Mouse (Mus musculus): ENCODE results near the gene Itgav.

Gene Itgav

DNA sequence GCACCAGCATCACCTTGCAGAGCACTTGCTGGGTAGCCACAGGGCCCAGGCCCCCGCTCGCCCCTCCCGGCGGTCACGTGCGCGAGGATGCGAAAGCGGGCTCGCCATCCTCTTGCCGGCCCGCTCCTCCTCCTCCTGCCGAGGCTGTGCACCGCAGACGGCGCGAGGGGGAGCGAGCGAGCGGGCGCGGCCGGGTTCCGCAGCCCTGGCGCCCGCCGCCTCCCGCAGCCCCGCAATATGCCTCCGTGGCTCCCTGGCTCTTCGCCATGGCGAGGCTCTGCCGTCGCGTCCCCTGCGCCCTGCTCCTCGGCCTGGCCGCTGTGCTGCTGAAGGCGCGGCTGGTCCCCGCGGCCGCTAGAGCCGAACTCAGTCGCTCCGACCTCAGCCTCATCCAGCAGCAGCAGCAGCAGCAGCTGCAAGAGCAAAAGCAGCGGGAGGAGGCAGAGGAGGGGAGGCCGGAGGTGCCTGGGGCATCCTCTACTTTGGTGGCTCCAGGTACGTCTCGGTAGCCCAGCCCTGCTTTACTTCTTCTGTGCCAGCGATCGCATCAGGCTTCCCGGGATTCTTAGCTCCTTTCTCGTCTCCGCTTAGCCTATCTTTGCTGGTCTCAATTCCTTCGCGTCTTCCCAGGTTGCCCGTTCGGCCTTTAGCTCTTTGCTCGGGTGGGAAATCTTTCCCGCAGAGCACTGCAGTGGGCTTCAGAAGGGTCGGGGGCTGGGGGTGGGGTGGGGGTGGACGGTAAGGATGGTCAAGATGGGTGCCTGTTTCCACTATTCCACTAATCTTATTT lies 88.5 kb downstream of the Itgav start, which contains the start of gene Fam171b:
Gene Fam171b (plus strand): TSS at position 154 of the 790 bp plus-strand sequence.
- DNase-seq (ENCODE audit: extremely low read depth, low read depth, low spot score): no peak

DNA sequence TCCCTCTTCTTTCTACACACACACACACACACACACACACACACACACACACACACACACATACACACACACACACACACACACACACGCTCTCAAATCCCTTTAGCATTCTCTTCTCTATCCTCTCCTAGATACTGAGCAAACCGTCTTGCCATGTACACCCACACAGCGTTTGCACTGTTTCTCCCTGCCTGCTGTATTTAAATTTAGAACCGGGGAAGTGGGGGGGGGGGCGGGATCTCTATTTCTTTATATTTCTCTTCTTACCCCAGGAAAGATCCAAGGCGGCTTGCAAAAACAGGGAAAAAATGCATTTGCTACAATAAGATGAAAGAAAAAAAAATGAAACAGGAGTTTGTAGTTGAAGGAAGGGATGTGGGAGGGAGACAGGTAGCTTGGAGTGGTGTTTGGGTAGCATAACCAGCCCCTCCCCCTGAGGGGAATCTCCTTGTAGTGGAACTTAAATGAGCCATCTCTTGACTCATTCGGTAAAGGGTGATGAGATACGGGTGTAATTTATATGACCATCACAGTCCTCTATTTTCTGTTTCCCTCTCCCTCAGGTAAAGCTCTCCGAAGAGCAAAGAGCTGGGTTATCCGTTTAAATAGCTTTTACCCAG lies 89.2 kb downstream of the Itgav start:
- DNase-seq (ENCODE audit: extremely low read depth, low read depth, low spot score): no peak

DNA sequence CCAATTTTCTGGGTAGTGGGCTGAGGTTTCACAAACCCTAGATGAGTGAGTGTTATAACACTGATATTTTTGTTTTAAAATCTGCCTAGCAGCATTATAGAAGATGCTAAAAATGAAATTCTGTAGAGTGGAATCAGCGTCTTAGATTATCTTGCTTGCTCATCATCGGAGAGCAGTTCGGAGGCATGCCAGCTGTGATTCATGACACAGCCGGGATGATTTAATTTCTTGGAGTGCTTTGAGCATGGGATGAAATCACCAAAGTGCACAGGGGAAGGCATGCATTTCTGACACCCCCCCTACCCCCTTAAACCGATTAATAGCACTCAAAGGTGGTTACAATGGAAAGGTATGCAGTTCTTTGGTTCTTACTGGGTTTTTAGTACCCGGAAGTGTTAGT lies 89.8 kb downstream of the Itgav start:
- DNase-seq (ENCODE audit: extremely low read depth, low read depth, low spot score): no peak

- DNase-seq (ENCODE audit: extremely low read depth, low read depth, low spot score): no peak
Measured at GRCm38 (mm10) chr2:83816147-83816546, 92.0 kb downstream of the Itgav start.

DNA sequence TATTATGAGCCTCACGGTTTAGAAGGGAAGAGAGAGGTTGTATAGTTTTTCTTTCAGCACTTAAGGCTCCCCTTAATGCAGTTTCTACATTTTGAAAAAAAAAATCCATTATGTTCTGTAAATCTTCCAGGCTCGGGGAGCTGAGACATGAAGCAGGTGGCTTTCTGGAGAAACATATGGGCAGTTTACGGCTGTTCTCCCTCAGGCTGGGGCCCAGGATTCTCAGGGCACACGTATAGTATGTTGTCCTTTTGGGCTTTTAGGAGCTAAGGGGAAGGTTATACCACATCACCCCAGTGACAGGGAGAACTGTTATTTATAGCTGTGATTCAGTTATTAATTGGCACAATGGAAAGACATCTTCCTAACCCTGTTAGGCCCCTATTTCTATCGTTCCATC lies 101.0 kb downstream of the Itgav start:
- no peak for DNase-seq (ENCODE audit: extremely low read depth, low read depth, low spot score)

DNA sequence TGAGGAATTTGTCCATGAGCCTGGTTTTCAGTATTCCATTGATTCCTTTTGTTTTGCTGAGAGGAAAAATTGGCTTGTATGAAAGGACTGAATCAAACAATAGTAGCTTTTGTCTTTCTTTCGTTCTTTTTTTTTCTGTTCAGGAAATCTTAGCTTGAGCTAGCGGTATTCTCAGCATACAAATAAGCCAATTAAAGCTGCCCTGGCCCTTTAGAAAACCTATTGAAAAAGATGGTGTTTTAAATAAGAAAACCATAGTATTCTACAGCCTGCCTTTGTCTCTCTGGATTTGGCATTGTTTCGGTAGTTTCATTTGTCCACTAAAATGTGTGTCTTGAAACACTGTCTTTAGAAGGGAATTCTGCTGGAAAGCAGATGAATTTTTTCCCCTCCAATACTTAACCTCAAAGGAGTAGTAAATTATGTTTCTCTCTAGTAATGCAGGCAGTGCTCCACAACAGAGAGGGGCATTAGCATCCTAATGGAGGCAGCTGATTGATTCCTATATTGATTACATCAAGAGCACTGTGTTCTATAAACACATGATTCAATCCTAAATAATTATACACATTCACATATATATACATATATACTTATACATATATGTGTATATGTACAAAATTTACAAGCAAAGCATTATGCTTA lies 104.8 kb downstream of the Itgav start:
- DNase-seq (ENCODE audit: extremely low read depth, low read depth, low spot score): no peak

GRCm38 (mm10) chr2:83832903-83833302 lies 108.7 kb downstream of the Itgav start:
- no peak for DNase-seq (ENCODE audit: extremely low read depth, low read depth, low spot score)

GRCm38 (mm10) chr2:83835313-83836070 lies 111.3 kb downstream of the Itgav start:
- DNase-seq (ENCODE audit: extremely low read depth, low read depth, low spot score): no peak

GRCm38 (mm10) chr2:83848495-83848894 lies 124.3 kb downstream of the Itgav start:
- DNase-seq (ENCODE audit: extremely low read depth, low read depth, low spot score): no peak

GRCm38 (mm10) chr2:83853423-83853822 lies 129.2 kb downstream of the Itgav start:
- no peak for DNase-seq (ENCODE audit: extremely low read depth, low read depth, low spot score)

- DNase-seq (ENCODE audit: extremely low read depth, low read depth, low spot score): no peak
Measured at GRCm38 (mm10) chr2:83856236-83856635, 132.0 kb downstream of the Itgav start.
